Mouse (Mus musculus) cerebral cortex, adult 2 months (tissue): Measurements from ENCODE around the gene Acan.

Experiments
- WGBS: fragments of 180-500 bp; shearing (Covaris S2); methylation state at CpG from one replicate; pipeline ENCODE4 v1.1.7; 2018; 5-methylcytosine and 5-hydroxymethylcytosine counted together

Acan gene

DNA sequence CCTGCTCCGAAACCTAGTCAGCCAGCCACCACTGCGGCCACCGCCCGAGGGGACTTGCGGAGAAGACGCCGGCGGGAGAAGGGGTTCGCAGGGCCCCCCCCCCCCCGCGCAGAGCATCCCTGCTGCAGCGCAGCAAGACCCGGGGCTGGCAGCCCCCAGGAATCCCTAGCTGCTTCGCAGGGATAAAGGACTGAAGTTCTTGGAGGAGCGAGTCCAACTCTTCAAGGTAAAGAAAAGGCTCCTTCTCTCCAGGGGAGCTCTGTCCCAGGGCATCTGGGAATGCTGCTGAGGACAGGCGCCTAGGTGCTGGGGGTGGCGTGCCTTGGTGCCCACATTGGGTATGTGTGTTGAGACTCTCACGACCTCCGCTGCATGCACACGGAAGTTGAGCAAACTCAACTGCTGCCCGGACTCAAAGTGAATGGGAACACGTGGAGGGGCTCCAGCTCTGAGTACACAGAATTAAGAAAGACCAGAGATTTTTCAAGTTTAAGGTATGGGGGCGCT, at the start of gene Acan:
Gene Acan, plus strand, starts transcription at position 101 of the 507 bp plus-strand sequence.
- WGBS = under 1% methylated on average over 23 of the region's 23 CpGs

DNA sequence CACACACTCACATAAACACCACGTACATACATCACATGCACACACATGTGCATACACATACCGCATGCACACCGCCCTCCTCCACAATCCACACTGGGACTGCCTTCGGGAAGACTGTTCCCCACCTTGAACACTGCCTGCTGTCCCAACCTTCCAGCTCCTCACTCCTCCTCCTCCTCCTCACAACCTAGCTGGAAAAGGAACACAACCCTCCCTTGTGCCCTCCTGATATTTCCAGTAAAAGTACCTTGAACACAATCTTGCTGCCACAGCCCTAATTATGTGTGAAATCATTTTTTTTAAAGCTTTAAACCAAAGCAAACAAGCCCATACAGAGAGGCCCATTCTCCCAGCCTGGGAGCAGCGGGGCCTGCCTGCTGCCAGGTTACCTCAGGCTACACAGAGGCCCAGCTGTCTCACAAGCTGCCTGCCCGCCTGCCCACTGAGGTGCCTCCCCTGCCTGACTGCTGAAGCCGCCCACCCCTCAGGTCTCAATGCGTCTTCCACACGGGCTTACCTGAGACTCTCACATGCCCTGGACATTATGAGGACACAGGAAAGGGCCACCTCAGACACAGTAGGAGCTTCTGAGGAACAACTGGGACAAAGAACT, 31.9 kb upstream of the Acan start:
- WGBS = 62% methylated on average over 9 of the region's 9 CpGs

DNA sequence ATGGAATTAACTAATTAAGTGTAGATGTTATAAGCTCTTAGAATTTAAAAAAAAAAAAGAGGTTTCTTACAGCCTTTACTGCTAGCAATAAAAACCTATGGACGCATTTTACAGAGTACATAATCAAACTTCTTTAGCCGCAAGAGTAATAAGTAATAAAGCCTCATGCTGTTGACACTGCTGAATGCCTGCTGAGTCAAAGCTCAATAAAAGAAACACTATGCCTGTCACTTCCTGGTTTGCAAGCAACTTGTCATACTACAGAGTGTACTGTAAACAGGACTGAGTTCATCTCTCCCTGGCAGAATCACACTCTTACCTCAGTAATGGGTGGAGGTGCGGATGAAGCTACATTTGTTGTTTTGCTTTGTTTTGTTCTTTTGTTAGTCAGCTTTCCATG, 24.1 kb upstream of the Acan start:
- WGBS = 93% methylated on average over 3 of the region's 3 CpGs

GRCm38 (mm10) chr7:79033745-79034144, 19.5 kb upstream of the Acan start:
- 81% methylated on average over 2 of the region's 2 CpGs for WGBS

DNA sequence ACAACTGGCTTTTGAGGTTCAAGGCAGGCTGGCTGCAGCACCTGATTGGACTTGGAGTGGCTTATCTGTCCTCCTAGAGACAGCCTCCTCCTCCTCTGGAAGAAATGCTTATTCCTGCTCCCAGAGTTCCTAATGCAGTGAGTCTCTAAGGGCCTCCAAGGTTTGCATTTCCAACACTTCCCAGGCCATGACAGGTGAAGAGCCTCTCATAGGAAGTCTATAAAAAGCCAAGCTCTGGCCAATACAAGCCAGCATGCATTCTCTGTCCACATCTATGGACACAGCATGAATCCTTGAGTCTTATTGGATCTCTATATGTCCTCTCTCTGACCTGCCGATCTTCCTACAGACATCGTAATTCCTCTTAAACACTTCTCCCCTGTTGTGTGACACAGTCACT, 18.8 kb upstream of the Acan start:
- WGBS = 89% methylated on average over 2 of the region's 2 CpGs

- WGBS = 42% methylated on average over 5 of the region's 5 CpGs
Observed at GRCm38 (mm10) chr7:79052081-79052480, 1.2 kb upstream of the Acan start.

DNA sequence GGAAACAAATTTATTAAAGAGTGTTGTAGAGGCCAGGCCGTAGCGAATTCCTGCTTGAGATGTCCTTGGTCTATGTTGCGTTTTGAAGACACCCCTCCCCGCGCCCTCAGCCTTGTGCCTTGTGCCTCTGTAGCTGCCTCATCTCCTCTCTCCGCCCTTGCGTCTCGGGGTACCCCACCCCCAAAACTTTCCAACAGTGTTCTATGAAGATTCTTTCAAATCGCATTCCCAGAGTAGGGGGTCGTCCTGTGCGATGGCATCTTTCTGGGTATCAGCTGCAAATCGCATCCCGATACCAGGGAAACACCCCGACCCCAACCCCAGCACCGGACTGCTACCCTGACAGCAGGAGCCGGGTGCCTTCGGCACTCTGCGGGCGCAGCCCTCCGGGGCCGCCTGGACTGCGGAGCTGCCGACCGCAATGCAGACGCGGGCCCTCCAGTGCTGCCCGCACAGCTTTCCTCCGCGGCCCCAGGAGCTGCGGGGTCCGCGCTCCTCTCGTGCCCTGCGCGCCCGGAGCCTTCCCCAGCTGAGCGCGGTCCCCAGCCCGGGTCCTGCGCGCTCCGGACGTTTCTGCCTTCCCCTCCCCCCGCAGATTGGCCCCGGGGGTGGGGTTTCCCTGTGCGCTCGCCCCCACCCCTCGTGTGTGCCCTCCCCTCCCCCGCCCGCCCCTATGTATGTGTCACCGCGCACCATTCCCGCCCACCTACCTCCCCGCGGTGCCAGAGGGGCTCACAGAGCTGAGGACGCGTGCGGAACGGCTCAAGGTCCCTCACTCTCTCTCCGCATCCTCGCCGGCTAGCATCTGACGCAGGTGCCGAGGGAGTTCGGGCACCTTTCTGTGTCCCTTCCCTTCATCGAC, 531 bp upstream of the Acan start:
- 3% methylated on average over 59 of the region's 66 CpGs for WGBS

- WGBS = 13% methylated on average over 13 of the region's 13 CpGs
Observed at GRCm38 (mm10) chr7:79054111-79054510, 828 bp downstream of the Acan start.

DNA sequence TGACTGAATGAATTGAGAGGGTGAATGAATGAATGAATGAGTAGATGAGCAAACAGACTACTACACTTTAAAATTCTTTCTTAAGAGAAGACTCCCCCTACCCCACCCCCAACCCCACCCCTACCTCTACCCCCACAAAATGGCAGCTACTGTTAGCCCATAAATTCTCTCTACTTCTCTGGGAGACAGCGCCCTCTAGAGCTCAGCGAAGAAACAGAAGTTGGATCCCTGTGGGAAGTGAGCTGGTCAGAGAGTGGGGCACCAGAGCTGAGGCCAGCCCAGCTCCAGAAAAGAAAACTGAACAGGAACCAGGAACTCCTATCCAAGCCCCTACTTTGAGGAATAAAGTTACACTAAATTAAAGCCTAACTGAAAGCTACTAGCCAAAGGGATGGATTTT, 5.3 kb downstream of the Acan start:
- 26% methylated on average over 2 of the region's 2 CpGs for WGBS

- WGBS = 47% methylated on average over 7 of the region's 7 CpGs
Observed at GRCm38 (mm10) chr7:79067466-79067865, 14.2 kb downstream of the Acan start.

- 76% methylated on average over 4 of the region's 4 CpGs for WGBS
Observed at GRCm38 (mm10) chr7:79068231-79068630, 14.9 kb downstream of the Acan start.

DNA sequence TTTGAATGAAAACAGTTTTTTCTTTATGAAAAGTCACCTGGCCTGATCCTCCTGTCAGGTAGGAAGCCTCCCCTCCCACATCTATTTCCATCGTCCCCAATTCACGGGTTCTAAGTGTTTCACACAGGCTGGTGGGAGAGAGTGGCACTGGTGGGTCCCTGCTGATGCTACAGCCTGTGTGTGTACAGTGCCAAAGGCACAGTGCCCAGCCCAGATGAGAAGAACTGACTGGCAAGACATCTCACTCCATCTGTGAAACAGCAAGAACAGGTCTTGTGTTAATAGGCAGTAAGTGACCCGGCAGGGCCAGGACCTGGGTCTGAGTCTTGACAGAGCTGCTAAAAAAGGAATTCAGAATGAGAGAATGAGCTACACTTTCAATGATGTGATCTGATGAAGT, 25.9 kb downstream of the Acan start:
- 31% methylated on average over 3 of the region's 3 CpGs for WGBS

DNA sequence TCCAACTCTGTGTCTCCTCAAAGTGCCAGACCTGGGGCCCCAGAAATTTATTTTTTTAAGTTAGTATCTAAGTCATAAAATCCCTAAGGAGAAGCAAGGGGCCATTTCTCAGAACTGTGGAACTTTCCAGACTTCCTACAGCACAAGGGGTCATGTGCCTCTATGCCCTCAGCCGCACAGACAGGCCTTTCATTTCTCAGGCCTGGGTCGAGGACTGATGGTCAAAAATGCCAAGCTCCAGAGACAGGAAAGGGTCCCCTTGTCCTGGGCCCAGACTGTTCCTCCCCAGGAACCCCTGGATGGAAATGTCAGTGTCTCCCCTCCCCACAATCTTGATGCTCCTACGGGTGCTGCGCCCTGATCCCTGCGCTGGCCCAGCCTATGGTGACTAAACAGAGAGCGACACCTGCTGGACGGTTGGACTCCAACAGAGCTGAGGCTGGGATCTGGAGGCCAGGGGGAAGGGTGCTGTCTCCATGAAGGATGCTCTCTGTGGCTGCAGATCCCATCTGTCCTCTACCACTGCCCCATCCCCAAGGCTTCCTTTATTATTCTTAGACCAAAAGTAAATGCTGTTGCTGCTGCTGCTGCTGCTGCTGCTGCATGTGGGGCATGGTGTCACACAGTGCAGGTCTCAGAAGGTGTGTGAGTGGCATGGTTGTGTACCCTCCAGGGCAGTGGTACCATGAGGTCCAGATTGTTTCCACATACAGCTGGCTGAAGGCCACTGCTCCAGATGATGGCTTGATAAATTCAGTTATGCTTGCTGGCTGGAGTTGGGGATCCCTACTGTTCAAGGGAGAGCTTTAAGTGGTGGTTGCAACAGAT, 27.5 kb downstream of the Acan start:
- 31% methylated on average over 7 of the region's 7 CpGs for WGBS

DNA sequence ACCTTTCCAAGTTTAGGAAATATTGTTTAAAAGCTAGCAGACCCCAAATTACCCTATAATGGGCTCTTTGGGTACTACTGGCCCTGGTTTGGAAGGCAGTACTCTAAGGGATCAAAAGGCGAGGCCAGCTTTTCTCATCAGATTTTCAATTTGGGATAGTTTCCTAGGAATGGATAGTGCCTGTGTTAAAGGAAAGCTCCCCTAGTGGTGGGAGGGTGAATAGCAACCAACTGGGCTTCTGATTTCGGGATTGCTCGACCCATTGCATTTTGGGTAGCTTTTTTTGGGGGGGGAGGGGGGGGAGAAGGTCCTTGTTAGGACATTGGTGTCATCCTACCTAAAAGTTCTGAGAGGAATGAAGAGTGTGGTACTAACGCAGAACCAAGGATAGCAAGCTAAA, 35.8 kb downstream of the Acan start:
- 75% methylated on average over 4 of the region's 4 CpGs for WGBS

- WGBS = 74% methylated on average over 5 of the region's 5 CpGs
Observed at GRCm38 (mm10) chr7:79096492-79096891, 43.2 kb downstream of the Acan start.

DNA sequence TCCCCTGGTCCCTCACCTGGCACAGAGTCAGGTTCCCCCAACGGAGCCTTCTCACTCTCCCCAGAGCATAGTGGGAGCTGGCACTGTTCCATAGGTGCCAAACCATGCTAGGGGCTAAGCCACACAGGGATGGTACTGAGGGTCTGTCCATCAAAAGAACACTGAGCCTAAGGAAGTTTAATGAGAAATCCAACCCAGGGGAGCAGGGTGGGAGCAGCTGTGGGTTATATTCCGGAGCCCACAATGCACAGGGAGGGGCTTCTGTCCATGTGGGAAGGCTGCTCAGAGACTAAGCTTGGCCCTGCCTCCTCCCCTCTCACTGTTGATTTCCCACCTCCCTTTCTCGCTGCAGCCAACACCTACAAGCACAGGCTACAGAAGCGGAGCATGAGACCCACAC, 60.6 kb downstream of the Acan start:
- WGBS = 39% methylated on average over 4 of the region's 4 CpGs

DNA sequence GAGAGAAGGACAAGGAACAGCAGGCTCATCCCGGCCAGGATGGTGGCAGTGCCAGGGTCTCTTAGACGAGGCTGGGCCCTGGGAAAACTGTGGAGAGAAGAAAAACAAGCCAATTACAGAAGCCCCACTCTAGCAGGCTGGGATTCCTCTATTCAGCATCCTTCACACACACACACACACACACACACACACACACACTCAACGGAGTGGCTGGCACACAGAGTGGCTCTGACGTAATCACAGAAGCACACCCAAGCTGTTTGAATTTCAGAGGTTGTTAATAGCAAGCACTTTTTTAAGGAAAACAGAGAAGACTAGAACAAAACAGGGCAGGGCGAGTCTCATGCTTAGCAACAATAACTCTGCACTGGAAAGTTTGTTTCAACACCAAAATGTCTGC, 70.2 kb downstream of the Acan start:
- 43% methylated on average over 5 of the region's 5 CpGs for WGBS

- 43% methylated on average over 8 of the region's 8 CpGs for WGBS
Observed at GRCm38 (mm10) chr7:79129883-79130282, 76.6 kb downstream of the Acan start.

DNA sequence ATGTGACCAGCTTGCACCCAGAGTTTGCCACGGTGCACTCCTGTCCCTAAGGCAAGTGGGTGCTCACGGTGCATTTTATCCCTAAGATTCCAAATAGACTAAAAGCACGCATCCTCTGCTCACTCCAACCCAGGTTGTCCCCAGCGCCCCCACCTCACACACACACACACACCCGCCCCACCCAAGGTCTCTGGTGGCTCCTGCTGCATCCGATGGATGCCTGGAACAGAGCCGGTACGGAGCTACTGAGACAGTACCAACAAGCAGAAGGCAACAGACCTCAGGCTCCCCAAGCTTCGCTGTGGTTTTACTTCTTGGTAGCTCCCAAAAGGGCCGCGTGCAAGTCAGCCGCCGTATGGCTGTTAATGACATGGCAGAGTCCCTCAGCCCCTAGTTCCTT, 77.1 kb downstream of the Acan start:
- WGBS = 33% methylated on average over 13 of the region's 13 CpGs

DNA sequence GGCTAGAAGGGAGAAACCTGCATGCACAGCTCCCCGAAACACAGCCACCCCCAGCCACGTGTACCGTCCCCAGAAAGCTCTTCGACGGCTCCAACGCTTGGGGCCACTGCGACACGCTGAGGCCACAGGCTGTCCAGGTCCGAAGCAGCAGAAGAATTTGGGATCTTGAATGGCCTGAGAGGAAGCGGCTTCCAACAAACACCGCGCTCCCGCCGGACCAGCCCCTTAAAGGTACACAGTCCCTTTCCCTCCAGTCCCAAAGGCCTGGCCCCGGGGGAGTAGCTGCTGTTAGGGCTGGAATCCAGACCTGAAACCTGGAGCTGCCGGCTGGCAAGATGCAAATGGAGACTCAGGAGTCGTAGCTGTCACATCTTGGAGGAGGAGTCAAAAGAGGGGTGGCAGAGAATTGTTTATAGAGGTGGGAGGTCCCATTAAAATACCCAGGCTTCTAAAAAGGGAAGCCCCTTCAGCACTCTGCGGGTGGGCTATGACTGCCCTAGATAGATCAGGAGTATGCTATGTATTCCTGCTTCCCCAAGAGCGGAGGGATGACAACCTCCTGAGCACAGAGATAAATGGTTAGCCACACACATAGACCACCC, 77.7 kb downstream of the Acan start, which contains the start of gene Hapln3:
Gene Hapln3, minus strand, starts transcription at position 176 of the 602 bp plus-strand sequence.
- WGBS = 15% methylated on average over 19 of the region's 19 CpGs

GRCm38 (mm10) chr7:79133391-79133790, 80.1 kb downstream of the Acan start:
- 57% methylated on average over 6 of the region's 6 CpGs for WGBS
